Mouse (Mus musculus): Measurements from ENCODE around the gene Rab11b.

Rab11b gene

DNA sequence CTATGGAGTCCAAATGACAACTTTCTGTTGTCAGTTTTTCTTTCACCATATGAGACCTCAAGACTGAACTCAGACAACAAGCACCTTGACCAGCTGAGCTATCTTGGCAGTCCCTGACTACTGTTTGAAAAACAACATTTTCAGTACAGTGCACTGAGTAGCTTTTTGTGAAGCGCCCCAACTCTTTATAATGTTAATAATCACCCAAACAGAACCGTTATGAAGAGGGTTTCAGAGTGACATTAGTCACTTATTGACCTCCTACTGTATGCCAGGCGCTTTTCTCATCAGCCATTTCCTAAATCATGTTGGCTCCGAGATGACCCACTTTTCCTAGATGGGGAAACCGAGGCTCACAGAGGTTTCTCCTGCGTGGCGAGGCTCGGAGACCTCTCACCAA, 42.3 kb downstream of the Rab11b start:
- DNase-seq (ENCODE audit: low read depth, low spot score), result no peak

DNA sequence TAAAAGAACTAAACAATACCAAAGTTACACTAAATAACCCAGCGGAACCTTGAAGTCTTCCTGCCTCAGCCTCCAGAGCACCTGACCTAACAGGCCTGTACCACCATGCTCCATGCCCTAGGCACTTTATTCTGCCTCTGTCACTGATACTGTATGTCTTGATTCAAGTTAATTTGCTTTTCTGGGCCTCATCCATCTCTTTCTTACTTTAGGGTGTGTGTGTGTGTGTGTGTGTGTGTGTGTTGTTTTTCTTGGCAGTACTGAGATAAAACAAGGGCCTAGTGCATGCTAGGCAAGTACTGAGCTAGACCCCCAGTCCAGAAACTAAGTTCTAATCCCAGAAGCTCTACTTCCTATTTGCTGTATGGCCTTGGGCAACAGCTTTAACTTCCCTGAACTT, 43.1 kb downstream of the Rab11b start:
- no peak for DNase-seq (ENCODE audit: low read depth, low spot score)

DNA sequence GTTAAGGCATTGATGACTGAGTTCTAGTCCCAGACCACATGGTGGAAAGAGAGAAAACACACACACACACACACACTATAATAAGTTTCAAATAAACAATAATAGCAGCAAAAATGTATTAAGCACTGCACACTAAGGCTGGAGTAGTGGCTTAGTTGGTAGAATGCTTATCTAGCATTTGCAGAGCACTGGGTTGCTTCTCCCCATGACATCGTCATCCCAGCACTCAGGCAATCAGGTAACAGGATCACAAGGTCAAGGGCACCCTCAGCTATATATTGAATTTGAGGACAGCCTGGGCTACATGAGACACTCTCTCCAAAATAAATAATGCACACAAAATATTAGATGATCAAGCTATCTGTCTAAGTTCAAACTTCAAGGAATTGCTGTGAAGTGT, 45.6 kb downstream of the Rab11b start:
- DNase-seq (ENCODE audit: low read depth, low spot score), result no peak

DNA sequence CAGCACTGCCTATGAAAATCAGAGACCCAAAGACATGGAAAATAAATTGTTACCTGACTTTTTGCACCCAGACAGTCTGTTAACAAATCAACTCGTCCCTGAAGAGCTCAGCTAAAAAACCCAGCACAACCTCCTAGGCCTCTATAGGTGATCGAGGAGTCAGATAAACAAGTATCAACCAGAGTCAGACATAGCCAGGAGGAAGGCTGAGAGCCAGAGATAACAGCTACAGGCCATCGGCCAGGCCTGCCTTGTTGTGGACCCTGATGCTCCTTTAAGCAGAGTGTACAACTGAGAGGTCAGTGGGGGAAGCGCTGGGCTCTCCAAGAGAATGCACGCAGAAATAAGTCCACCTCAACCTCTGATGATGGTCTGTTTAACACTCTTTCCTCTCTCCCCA, 47.1 kb downstream of the Rab11b start:
- no peak for DNase-seq (ENCODE audit: low read depth, low spot score)

DNA sequence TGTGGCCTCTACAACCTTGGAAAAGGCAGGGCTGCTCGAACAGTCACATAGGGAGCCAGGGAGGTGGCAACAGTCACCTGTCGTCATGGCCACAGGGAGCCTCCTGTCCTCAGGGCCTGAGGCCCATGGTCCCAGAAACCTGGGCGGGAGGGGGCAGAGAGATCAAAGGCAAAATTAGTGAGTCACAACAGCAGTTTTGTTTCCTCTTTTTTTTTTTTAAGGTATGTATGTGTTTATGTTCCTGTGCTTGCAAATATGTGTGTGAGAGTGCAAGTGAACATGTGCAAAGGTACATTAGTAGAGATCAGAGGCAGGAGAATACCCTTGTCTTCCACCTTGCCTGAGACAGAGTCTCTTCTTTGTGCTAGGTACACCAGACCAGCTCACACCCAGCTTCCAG, 50.5 kb downstream of the Rab11b start:
- DNase-seq (ENCODE audit: low read depth, low spot score), result no peak

DNA sequence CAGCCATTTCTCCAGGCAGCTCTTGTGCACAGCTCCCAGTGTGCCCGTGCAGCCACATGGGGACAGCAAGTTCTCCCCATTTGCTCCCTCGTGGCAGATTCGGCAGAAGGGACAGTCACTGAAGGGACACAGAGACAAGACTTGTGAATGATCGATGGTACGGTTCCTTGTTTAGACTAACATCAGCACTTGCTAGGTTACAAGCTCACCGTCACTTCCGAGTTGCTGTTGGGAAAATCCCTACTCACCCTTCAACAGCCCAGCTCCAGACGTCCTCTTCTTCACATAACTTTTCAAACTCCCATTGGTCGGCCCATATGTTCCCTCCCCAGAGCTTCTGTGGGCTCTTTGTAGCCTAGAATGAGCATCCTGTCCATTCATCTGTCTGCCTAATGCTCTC, 57.2 kb downstream of the Rab11b start:
- no peak for DNase-seq (ENCODE audit: low read depth, low spot score)

DNA sequence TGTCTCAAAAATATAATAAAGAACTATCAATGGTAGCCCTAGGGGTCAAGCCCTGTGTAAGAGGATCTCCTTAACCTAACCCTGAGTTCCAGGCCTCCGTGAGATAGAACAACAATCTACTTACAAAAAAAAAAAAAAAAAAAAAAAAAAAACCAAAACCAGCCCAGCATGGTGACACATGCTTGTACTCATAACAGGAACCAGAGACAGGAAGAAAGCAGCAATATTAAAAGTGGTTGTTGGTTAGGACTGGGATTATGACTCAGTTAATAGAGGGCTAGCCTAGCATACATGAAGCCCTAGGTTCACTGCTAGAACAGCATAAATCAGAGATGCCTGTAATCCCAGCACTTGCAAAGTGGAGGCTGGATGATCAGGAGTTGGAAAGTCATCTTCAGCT, 58.2 kb downstream of the Rab11b start:
- DNase-seq (ENCODE audit: low read depth, low spot score), result no peak

DNA sequence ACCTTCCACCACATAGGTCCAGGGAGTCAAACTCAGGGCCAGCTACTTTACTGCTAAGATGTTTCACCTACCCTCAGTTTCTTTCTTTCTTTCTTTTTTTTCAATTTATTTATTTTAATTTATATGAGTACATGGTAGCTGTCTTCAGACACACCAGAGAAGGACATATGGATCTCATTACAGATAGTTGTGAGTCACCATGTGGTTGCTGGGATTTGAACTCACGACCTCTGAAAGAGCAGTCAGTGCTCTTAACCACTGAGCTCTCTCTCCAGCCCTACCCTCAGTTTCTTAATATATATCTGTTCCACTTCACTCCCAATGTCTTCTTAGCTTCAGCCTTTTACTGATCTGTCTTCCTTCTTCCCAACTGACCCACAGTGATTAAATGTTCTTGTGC, 64.9 kb downstream of the Rab11b start:
- no peak for DNase-seq (ENCODE audit: low read depth, low spot score)

All from R1 (cell line).